Mouse (Mus musculus): ENCODE measurements around the gene Rnf8. TPM values are rescaled to one million over a fixed set of nuclear protein-coding genes. Genes with fewer than 3 reads are reported as not detected.

The Rnf8 gene
- total RNA-seq, 2 experiments from 2014 or later = 17.4 to 20.1 TPM

DNA sequence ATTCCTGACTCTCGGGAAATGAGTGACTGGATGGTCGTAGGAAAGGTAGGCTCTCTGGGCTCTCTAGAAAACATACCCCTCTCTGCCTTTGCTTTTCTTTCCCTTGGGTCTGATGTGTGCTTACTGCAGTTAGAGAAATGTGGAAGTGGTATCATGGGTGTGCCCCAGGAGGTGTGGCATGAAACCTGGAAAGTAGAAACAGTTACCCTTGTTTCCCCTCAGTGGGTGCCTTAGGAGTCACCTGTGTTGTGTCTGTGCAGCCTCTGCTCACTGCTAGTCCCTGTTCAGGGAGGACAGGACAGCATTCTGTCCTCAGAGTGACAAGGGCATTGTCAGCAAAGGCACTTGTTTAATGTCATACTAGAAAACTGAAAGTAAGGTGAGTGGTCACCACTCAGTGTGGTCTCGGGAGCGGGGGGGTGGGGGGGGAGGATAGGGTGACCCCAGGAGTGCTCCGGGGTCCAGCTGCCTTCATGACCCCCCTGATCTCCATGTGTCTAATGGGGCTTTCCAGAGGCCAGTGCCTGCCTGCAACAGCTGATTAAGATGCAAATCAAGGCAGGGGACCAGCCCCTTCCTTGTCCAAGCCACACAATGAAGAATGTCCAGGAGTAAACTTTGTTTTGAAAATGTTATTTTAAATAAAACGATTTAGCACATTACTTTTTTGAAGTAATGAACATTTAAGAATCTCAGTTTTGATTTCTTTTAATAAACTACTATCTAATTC lies 64.6 kb downstream of the Rnf8 start:
- no peak for DNase-seq (ENCODE audit: low spot score)

DNA sequence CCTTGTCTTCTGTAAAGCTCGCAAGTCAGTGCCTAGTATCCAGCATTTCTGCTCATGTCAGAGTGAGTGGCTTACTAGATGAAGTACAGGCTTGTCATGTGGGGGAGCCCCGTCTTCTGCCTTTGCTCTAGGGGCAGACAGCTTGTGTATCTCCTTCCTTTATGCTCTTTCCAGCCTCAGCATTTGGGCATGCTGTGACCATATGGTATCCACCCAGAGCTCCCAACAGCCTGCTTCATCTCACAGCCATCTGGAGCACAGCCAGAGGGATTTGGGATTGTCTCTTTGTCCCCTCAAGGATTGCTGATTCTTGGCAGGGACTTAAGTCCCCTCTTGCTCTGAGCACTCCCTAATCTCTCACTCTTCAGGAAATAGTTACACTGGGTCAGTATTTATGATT lies 65.6 kb downstream of the Rnf8 start:
- DNase-seq (ENCODE audit: low spot score) = no peak

DNA sequence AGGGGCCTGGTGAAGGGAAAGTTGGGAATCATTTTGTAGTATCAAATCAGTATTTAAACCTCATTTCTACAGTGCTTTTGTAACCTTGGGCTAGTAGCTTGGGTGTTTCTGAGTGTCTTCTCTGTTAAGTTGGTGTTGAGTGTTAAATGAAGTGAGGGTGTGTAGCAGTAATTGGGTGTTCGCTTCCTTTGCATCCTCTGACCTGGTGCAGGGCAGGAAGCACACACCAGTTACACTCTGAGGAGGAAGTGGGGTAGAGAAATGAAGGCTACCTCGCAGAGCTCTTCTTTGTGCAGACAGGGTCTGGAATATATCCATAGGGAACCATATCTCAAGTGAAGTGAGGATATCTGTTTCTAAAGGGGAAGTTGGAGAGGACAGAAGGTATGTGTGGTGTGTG lies 66.3 kb downstream of the Rnf8 start:
- no peak for DNase-seq (ENCODE audit: low spot score)

DNA sequence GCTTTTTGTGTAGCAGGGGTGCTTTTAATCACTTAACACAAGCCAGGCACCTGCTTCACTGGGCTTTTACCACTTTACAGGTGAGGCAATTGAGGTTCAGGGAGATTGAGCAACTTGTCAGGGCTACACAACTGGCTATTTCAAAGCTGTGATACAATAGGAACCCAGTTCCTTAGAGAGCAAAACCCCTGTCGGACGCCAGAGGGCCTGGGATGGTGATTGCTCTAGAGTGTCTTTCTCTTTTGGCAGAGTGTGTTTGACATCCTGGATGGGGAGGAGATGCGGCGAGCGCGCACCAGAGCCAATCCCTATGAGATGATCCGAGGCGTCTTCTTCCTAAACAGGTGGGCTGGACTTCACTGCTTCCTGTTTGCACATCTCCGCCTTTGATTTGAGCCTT lies 67.1 kb downstream of the Rnf8 start:
- DNase-seq (ENCODE audit: low spot score) = no peak

DNA sequence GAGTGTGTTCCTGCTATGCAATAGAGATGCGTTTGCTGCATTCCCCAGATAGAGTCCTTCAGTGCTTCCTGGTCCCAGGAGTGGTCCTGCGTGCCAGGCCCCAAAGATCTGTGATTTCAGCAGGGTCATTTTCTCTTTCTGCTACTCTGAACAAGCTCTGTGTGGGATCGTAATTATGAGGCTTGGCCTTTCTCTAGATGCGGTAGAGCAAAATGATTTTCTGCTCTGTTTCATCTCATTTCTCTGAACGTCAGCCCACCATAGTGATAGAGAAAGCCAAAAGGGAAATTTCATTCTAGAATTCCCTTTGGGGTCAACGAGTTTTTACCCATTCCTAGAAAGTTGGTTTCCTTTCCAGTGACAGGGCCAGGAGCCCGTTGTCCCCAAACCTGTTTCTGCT lies 67.7 kb downstream of the Rnf8 start:
- no peak for DNase-seq (ENCODE audit: low spot score)

DNA sequence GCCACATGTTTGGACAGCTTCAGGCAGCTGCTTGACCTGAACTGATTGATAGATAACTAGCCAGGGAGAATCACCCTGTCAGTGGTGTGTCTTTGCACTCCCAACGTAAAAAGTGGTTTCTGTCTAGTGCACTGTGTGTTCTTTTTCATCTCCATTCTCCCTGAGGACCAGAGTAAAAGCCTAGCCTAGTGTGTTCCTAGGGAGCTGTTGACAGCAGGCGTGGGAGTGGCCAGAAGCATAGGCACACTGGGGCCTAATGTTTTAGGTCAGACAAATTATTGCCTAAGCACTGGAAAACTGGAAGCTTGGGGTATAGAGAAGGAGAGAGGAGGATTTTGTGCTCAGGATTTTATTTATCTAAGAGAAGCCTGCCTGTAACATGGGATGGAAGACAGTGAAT lies 68.5 kb downstream of the Rnf8 start:
- DNase-seq (ENCODE audit: low spot score) = no peak

DNA sequence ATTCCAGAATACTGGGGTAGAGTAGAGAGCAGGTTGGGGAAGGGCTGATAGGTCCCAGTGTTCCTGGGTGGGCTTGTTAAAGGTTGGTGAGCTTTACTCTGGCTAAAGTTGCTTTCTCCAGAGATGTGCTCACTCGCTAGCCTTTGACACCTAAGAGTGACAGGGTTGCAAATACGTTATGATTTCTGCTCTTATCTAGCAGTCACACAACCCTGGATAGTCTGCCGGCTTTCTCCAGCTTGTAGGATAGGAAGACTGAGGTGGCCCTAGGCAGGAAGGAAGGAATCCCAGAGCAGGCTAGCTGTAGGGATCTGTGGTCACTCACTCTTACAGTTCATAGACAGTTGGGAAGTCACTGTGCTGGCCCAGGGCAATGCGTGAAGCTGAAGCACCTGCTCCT lies 69.7 kb downstream of the Rnf8 start:
- DNase-seq (ENCODE audit: low spot score) = no peak

DNA sequence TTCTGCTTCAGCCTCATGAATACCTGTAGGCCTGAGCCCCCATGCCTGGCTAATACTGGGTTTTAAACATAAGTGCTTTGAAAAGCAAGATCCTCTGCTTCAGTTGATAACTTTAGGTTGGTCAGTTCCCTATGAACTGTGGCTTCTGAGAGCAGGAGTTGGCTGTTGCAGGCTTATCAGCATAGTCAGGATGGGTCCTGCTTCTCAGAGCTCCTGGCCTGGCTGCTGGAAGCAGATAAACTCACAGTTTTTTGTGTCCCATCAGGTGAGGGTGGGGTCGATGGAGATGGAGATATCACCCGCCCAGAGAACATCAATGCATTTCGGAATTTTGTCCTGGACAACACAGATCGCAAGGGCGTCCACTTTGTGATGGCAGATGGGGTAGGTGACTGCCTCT lies 72.2 kb downstream of the Rnf8 start:
- DNase-seq (ENCODE audit: low spot score) = no peak

DNA sequence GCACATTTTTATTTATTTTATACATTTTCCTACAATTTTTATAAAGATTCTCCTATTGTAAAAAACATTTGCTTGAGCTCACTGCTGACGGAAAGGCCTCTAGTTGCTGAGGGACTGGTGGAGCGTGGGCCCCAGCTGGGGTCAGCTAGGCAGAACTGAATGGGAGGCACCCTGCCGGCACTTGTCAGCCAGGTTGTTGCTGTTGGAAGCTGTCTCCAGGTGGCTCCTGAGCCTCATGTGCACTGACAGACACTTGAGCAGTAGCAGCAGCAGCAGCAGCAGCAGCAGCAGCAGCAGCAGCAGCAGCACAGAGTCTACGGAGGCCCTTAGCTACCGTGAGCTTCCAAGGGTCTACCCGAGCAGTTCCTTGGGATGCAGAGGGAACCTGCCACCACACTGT lies 72.8 kb downstream of the Rnf8 start:
- DNase-seq (ENCODE audit: low spot score) = no peak

DNA sequence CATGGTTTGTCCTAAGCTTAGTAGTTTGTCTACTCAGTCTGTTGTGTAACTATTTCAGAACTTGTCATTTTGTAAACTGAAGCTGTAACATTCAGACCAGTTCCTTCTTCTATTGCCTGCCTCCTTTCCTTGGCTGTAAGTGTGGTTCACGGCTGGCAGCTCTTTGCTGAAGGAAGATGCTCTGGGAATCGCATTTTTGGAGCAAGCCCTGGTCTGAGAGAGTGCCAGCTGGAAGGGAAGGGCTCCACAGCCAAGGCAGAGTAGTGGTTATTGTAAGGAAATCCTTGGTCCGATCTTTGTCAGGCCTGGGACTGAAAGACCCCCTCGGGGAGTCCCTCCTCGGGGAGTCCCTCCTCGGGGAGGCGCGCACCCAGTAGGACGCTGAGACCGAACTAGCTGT lies 74.0 kb downstream of the Rnf8 start:
- no peak for DNase-seq (ENCODE audit: low spot score)

DNA sequence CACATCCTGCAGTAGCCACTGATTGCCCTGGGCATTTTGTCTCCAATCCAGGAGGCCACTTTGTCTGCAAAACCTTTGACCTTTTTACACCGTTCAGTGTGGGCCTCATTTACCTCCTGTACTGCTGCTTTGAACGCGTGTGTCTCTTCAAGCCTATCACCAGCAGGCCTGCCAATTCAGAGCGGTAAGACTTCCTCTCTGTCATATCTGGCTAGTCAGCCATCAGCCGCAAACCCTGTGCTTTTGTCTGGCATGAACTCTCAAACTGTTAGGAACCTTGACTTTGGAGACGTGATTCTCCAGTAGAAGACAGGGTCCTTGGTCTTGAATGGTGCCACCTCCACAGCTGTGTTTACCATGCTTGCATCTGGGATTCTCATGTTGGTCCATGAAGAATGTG lies 75.7 kb downstream of the Rnf8 start:
- no peak for DNase-seq (ENCODE audit: low spot score)

DNA sequence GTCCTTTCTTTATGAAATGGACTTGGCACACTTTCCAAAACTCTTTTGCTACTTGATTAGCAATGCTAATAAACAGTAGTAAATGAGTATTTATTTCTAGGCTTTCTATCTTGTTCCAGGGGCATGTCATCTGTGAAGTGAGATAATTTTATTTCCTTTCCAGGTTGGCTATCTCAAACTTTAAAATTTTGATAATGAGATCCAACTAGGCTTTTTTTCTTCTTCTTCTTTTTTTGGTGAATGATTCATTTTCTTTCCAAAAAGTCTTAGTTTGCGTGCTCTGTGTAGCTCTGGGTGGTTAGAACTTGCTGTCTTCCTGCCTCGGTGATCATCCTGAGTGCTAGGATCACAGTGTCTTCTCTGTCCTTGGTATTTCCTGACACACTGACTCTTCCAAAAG lies 78.2 kb downstream of the Rnf8 start:
- DNase-seq (ENCODE audit: low spot score) = no peak

DNA sequence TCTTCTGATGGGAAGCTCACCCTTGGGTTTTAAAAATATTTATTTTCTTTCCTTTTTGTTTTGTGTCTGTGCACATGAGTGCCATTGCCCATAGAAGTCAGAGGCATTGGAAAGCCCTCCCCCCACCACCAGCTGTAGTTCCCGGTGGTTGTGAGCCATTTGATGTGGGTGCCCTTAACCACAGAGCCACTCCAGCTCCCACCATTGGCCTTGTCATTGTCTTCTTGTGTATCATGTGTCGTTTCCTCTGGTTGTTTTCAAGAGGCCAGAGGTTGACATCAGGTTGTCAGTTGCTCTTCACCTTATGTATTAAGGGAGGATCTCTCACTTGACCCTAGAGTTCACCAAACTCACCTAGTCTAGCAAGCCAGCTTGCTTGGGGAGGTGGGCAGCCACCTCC lies 79.0 kb downstream of the Rnf8 start:
- DNase-seq (ENCODE audit: low spot score) = no peak

DNA sequence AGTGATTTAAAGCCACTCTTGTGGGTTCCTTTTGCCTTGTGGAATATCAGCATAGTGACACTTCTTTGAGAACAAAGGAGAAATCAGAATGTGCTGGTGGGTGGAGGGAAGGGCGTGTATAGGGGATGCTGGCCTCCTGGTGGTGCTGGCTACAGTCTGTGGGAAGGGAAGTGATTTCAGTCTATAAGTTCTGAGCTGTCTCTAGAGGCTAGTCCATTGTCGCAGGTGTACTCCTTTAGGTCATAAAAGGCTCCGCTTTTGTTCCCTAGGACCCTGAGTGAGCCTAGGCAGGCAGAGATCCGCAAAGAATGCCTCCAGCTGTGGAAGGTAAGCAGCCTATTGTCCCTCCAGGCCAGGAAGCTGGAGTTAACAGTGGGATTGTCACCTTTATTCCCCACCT lies 79.9 kb downstream of the Rnf8 start:
- DNase-seq (ENCODE audit: low spot score) = no peak

Small RNA genes within 50 kb of the gene (microRNA-seq; reads per million reads assigned to microRNA genes)
- gene Mir7667 = not detected

Other genes starting within 250 kb of the Rnf8 start
- gene Pim1, start 124.0 kb upstream of the Rnf8 start, total RNA-seq (2021) = 10 to 100 TPM; 18.8 to 25.4 TPM
- not detected for gene Gm17657, start 65.2 kb upstream of the Rnf8 start, total RNA-seq (2021)
- gene Tbc1d22b, start 65.0 kb upstream of the Rnf8 start, total RNA-seq (2021) = 10 to 100 TPM in 1 of 2 experiments, 1 to 10 TPM in 1; 9.2 to 10.7 TPM
- gene Tmem217, start 62.4 kb upstream of the Rnf8 start, total RNA-seq (2021) = not detected
- gene Gm28043, start 86 bp downstream of the Rnf8 start, total RNA-seq (2021) = under 1 TPM; 0.66 to 0.71 TPM
- 10 to 100 TPM; 39.4 to 43.5 TPM for gene Cmtr1, start 45.8 kb downstream of the Rnf8 start, total RNA-seq (2021)
- 1 to 10 TPM; 5.9 to 6.3 TPM for gene Ccdc167, start 102.3 kb downstream of the Rnf8 start, total RNA-seq (2021)